Mouse (Mus musculus) CD4-positive, CD25-positive, alpha-beta regulatory T cell (primary cell): ENCODE data around the gene AI661453. TPM values are rescaled to one million over a fixed set of nuclear protein-coding genes. Genes with fewer than 3 reads are reported as not detected.

Experiments
- polyA plus RNA-seq: library from polyadenylated mRNA; unstranded; fragments of 100-300 nt; shearing (Covaris generic); gene quantifications from one replicate; pipeline ENCODE4 v1.2.1, GENCODE M21; 2017

AI661453 gene
- not detected for polyA plus RNA-seq

GRCm38 (mm10) chr17:47436156-47436906 lies at the start of gene AI661453:
Gene AI661453 (plus strand): TSS chr17:47436615.

DNA sequence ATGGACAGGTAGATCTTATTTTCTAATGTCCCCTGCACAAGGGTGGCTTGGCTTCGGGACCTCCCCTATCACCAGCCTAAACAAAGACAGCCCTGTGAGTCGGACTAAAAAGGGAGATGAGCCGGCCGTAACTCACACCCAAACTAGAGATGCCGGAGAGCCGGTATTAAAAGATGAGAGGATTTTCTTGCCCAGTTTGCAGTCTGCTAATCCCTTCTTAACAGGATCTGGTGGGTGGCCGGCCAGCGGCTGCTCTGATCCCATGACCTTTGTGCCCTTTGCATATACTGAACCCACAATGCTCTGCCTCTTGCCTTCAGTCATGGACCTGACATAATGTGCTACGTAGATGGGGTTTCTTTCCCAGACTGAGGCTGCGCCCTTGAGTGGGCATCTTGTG lies 36.0 kb upstream of the AI661453 start, which contains the start of gene Guca1a:
Gene Guca1a (minus strand): TSS at position 134 of the 400 bp plus-strand sequence.

DNA sequence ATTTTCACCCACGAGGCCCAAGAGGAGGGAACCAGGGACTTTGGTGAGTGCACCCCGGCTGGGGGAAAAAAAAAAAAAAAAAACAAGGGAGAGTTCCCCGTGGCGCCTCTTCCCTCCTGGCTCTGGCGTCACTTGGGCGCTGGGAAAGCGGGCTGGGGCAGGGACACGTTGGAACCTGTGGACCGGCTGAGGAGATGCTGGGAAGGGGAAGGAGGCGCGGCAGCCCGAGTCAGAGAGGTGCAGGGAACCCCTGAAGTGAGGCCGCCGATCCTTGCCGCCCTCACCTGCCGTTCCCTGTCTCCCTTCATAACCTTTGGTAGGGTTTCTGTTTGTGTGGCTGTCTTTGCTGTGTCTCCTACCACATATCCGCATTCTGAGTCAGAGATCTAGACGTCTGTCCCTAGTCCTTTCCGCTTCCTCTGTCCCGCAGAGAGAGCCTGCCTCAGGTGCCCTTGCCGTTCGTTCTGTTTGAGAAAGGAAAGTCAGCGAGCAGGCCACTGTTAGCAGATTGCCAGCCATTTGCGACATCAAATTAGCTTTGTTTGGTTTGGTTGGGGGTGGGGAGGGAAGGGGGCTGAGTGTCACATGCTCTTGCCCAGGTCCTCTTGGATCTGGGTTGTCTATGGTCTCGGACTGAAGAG lies 612 bp downstream of the AI661453 start, which contains the start of gene 1700001C19Rik:
Gene 1700001C19Rik (minus strand): TSS at position 470 of the 641 bp plus-strand sequence.

GRCm38 (mm10) chr17:47501946-47502706 lies 65.7 kb downstream of the AI661453 start, which contains the start of gene Taf8:
Gene Taf8 (minus strand): TSS chr17:47502292.

GRCm38 (mm10) chr17:47504941-47505346 lies 68.5 kb downstream of the AI661453 start, which contains the start of gene Ccnd3:
Gene Ccnd3 (plus strand): TSS chr17:47505051.

Other genes starting within 250 kb of the AI661453 start
- gene Mrps10, start 67.7 kb upstream of the AI661453 start, polyA plus RNA-seq = 48.4 TPM
- gene Guca1b, start 51.2 kb upstream of the AI661453 start, polyA plus RNA-seq = 2.7 TPM
- not detected for gene Guca1a, start 36.0 kb upstream of the AI661453 start, polyA plus RNA-seq
- not detected for gene 1700001C19Rik, start 761 bp downstream of the AI661453 start, polyA plus RNA-seq
- gene Taf8, start 65.7 kb downstream of the AI661453 start, polyA plus RNA-seq = 58.7 TPM
- 275 TPM for gene Ccnd3, start 68.4 kb downstream of the AI661453 start, polyA plus RNA-seq
- 18.1 TPM for gene Bysl, start 174.9 kb downstream of the AI661453 start, polyA plus RNA-seq
- gene Med20, start 175.0 kb downstream of the AI661453 start, polyA plus RNA-seq = 38.1 TPM
- 1.8 TPM for gene Gm20517, start 175.0 kb downstream of the AI661453 start, polyA plus RNA-seq
- gene Usp49, start 194.1 kb downstream of the AI661453 start, polyA plus RNA-seq = 2.1 TPM